Mouse (Mus musculus): ENCODE results near the gene Hes7. TPM values are rescaled to one million over a fixed set of nuclear protein-coding genes. Genes with fewer than 3 reads are reported as not detected.

The Hes7 gene
- total and polyA plus RNA-seq, 2 experiments from 2014 or later: 1.3 to 1.6 TPM

DNA sequence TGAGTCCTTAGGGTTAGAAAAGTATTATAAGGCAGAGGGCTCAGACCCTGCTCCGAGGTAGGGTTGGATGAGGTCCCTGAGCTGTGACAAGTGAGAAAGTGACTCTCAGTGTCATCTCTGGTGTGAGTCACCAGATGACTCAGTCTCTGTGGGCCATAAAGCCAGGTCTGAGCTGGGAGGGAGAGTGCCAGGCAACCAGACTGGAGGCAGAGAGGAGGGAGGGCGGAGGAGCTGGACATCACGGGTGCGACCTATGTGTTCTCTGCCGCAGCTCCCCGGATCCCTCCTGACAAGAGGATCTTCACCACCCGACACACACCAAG lies 17.8 kb upstream of the Hes7 start:
- 90% methylated on average over 7 of the region's 7 CpGs for WGBS
- no peak overlapping the region for H3K4me3 ChIP-seq (ENCODE audit: low read depth, low read length)
- no peak for DNase-seq
- no peak for ATAC-seq
- peaks cover 65% of the 10 kb centered on the region for H3K36me3 ChIP-seq (ENCODE audit: insufficient read depth)
- H3K4me2 ChIP-seq (ENCODE audit: low read depth): no peak overlapping the region
- no peaks in the 10 kb centered on the region for H3K27me3 ChIP-seq (ENCODE audit: insufficient read depth, low read length)
- no peak overlapping the region for H3K9ac ChIP-seq
- no peak overlapping the region for H3K27ac ChIP-seq (ENCODE audit: low read depth, low read length)
- no peak for TF ChIP-seq CTCF (IDR thresholded peaks at IDR 0.05; ENCODE audit: low read depth)
- H3K4me1 ChIP-seq (ENCODE audit: insufficient read depth): peaks cover 12% of the 10 kb centered on the region
- H3K9me3 ChIP-seq (ENCODE audit: low read length): no peaks in the 10 kb centered on the region

DNA sequence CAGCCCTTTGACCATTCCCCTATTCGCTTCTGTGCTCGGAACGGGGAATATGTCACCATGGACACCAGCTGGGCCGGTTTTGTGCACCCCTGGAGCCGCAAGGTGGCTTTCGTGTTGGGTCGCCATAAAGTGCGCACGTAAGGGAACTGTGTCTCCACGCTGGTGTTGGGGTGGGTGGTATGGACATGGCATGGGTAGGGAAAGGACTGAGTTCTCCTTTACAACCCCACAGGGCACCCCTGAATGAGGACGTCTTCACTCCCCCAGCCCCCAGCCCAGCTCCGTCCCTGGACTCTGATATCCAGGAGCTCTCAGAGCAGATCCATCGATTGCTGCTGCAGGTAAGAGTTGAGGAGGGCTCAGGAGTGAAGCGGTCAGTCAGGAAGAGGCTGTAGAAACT lies 17.1 kb upstream of the Hes7 start:
- no peak for TF ChIP-seq CTCF (IDR thresholded peaks at IDR 0.05; ENCODE audit: low read depth)
- H3K27me3 ChIP-seq (ENCODE audit: insufficient read depth, low read length): no peaks in the 10 kb centered on the region
- DNase-seq (no peak), ATAC-seq (no peak)
- H3K4me3 ChIP-seq (ENCODE audit: low read depth, low read length): no peak overlapping the region
- H3K9ac ChIP-seq: no peak overlapping the region
- no peaks in the 10 kb centered on the region for H3K9me3 ChIP-seq (ENCODE audit: low read length)
- peaks cover 72% of the 10 kb centered on the region for H3K36me3 ChIP-seq (ENCODE audit: insufficient read depth)
- H3K27ac ChIP-seq (ENCODE audit: low read depth, low read length): no peak overlapping the region
- peaks cover 5% of the 10 kb centered on the region for H3K4me1 ChIP-seq (ENCODE audit: insufficient read depth)
- 97% methylated on average over 14 of the region's 14 CpGs for WGBS
- no peak overlapping the region for H3K4me2 ChIP-seq (ENCODE audit: low read depth)

DNA sequence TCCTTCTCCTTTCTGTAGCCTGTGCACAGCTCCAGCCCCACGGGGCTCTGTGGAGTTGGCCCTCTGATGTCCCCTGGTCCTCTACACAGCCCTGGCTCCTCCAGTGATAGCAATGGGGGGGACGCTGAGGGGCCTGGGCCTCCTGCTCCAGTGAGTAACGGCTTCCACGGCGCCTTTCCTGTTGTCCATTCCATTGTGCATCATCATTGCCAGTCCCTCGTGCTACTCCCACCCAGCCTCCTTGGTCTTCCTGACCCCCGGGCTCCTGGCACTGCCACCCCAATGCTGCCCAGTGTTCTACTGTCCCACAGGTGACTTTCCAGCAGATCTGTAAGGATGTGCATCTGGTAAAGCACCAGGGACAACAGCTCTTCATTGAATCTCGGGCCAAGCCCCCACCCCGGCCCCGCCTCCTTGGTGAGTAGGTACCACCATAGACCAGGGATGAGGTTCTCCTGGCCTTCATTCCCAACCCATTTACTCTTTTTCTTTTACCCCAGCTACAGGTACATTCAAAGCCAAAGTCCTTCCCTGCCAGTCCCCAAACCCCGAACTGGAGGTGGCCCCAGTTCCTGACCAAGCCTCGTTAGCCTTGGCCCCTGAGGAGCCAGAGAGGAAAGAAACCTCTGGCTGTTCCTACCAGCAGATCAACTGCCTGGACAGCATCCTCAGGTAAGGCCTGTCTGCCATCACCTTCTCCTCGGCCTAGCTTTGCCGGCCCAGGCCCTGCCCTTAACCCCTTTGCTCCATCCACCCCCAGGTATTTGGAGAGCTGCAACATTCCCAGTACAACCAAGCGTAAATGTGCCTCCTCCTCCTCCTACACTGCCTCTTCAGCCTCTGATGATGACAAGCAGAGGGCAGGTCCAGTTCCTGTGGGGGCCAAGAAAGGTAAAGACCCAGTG lies 16.4 kb upstream of the Hes7 start:
- ATAC-seq (no peak), DNase-seq (no peak)
- H3K27me3 ChIP-seq (ENCODE audit: insufficient read depth, low read length): no peaks in the 10 kb centered on the region
- H3K9me3 ChIP-seq (ENCODE audit: low read length): no peaks in the 10 kb centered on the region
- H3K27ac ChIP-seq (ENCODE audit: low read depth, low read length): no peak overlapping the region
- peaks cover 78% of the 10 kb centered on the region for H3K36me3 ChIP-seq (ENCODE audit: insufficient read depth)
- TF ChIP-seq CTCF (IDR thresholded peaks at IDR 0.05; ENCODE audit: low read depth): no peak
- H3K4me1 ChIP-seq (ENCODE audit: insufficient read depth): no peaks in the 10 kb centered on the region
- no peak overlapping the region for H3K9ac ChIP-seq
- WGBS: 91% methylated on average over 15 of the region's 15 CpGs
- no peak overlapping the region for H3K4me2 ChIP-seq (ENCODE audit: low read depth)
- H3K4me3 ChIP-seq (ENCODE audit: low read depth, low read length): no peak overlapping the region

DNA sequence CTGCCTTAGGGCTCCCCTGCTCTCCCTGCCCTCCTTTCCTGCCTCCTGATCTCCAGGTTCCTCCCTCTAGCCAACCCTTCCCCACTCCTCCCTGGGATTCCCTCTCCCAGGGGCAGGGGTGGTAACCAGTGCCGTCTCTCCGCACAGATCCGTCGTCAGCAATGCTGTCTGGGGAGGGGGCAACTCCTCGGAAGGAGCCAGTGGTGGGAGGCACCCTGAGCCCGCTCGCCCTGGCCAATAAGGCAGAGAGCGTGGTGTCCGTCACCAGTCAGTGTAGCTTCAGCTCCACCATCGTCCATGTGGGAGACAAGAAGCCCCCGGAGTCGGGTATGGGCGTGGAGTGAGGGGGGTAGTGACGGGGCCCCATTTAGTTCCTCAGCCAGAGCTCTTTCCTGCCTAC lies 15.7 kb upstream of the Hes7 start:
- Histone ChIP-seq H3K27me3 (ENCODE audit: insufficient read depth, low read length) (no peaks in the 10 kb centered on the region), H3K4me3 (ENCODE audit: low read depth, low read length) (no peak overlapping the region), H3K9ac (no peak overlapping the region), H3K36me3 (ENCODE audit: insufficient read depth) (peaks cover 85% of the 10 kb centered on the region), H3K27ac (ENCODE audit: low read depth, low read length) (no peak overlapping the region), H3K4me2 (ENCODE audit: low read depth) (no peak overlapping the region), H3K9me3 (ENCODE audit: low read length) (no peaks in the 10 kb centered on the region), H3K4me1 (ENCODE audit: insufficient read depth) (no peaks in the 10 kb centered on the region)
- ATAC-seq (no peak), DNase-seq (no peak)
- WGBS: 90% methylated on average over 14 of the region's 14 CpGs
- TF ChIP-seq CTCF (IDR thresholded peaks at IDR 0.05; ENCODE audit: low read depth): no peak

DNA sequence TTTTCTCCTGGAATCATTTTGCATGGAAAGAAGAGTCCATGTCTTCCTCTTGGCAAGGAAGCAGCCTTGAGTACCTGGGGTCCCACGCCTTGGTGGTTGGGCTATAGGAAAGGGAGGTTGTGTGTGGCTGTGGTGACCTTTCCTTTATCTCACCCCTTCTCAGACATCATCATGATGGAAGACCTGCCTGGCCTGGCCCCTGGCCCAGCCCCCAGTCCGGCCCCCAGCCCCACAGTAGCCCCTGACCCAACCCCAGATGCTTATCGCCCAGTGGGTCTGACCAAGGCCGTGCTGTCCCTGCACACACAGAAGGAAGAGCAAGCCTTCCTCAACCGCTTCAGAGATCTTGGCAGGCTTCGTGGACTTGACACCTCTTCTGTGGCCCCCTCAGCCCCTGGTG lies 15.0 kb upstream of the Hes7 start:
- Histone ChIP-seq H3K27me3 (ENCODE audit: insufficient read depth, low read length) (no peaks in the 10 kb centered on the region), H3K4me3 (ENCODE audit: low read depth, low read length) (no peak overlapping the region), H3K9ac (no peak overlapping the region), H3K4me1 (ENCODE audit: insufficient read depth) (no peaks in the 10 kb centered on the region), H3K9me3 (ENCODE audit: low read length) (no peaks in the 10 kb centered on the region), H3K36me3 (ENCODE audit: insufficient read depth) (peaks cover 87% of the 10 kb centered on the region), H3K4me2 (ENCODE audit: low read depth) (no peak overlapping the region), H3K27ac (ENCODE audit: low read depth, low read length) (no peak overlapping the region)
- 91% methylated on average over 6 of the region's 6 CpGs for WGBS
- no peak for TF ChIP-seq CTCF (IDR thresholded peaks at IDR 0.05; ENCODE audit: low read depth)
- ATAC-seq (no peak), DNase-seq (no peak)

DNA sequence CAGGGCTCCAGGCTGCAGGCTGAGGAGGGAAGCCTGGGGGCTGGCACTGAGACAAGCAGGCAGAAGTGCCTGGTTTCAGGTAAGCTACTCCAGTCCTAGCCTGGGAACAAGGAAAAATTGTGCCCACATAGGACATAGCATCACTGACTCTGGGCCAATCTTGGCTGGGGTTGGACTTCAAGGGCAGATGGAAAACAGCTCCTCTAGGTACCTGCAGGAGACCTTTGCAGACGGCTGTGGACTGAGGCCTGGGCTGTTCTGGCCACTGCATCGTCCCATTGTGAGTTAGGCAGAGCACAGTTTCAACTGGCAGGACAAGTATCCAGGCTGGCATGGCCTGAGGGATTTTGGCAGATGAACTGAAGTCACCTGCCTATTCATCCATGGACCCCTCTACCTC lies 14.4 kb upstream of the Hes7 start:
- H3K36me3 ChIP-seq (ENCODE audit: insufficient read depth): peaks cover 84% of the 10 kb centered on the region
- 100% methylated on average over 2 of the region's 2 CpGs for WGBS
- ATAC-seq (no peak), DNase-seq (no peak)
- no peaks in the 10 kb centered on the region for H3K4me1 ChIP-seq (ENCODE audit: insufficient read depth)
- no peaks in the 10 kb centered on the region for H3K27me3 ChIP-seq (ENCODE audit: insufficient read depth, low read length)
- no peak overlapping the region for H3K4me2 ChIP-seq (ENCODE audit: low read depth)
- H3K4me3 ChIP-seq (ENCODE audit: low read depth, low read length): no peak overlapping the region
- no peak overlapping the region for H3K27ac ChIP-seq (ENCODE audit: low read depth, low read length)
- TF ChIP-seq CTCF (IDR thresholded peaks at IDR 0.05; ENCODE audit: low read depth): no peak
- no peak overlapping the region for H3K9ac ChIP-seq
- H3K9me3 ChIP-seq (ENCODE audit: low read length): no peaks in the 10 kb centered on the region

DNA sequence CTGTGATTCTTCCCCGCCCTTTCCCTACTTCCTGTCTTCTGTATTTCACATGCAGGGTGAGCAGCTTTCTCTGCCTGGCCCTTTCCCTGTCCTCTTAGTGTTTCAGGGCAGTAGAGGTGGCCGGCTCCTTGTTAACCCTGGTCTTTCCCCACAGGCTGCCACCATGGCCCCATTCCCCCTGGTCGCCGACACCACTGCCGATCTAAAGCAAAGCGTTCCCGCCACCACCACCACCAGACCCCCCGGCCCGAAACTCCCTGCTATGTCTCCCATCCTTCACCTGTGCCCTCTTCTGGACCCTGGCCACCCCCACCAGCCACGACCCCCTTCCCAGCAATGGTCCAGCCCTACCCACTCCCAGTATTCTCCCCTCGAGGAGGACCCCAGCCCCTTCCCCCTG lies 13.9 kb upstream of the Hes7 start:
- no peak overlapping the region for H3K27ac ChIP-seq (ENCODE audit: low read depth, low read length)
- 90% methylated on average over 11 of the region's 11 CpGs for WGBS
- no peaks in the 10 kb centered on the region for H3K4me1 ChIP-seq (ENCODE audit: insufficient read depth)
- H3K9ac ChIP-seq: no peak overlapping the region
- no peak overlapping the region for H3K4me2 ChIP-seq (ENCODE audit: low read depth)
- TF ChIP-seq CTCF (IDR thresholded peaks at IDR 0.05; ENCODE audit: low read depth): no peak
- peaks cover 79% of the 10 kb centered on the region for H3K36me3 ChIP-seq (ENCODE audit: insufficient read depth)
- no peak for DNase-seq
- H3K27me3 ChIP-seq (ENCODE audit: insufficient read depth, low read length): no peaks in the 10 kb centered on the region
- H3K9me3 ChIP-seq (ENCODE audit: low read length): no peaks in the 10 kb centered on the region
- no peak for ATAC-seq
- H3K4me3 ChIP-seq (ENCODE audit: low read depth, low read length): no peak overlapping the region

Data from forebrain, postnatal 0 days (tissue).